Mouse (Mus musculus): ENCODE data around the gene Ankrd24.

- TF ChIP-seq POLR2A (IDR thresholded peaks at IDR 0.05; ENCODE audit: insufficient read depth, low read depth, low read length) (no peak), CTCF (IDR thresholded peaks at IDR 0.05; ENCODE audit: insufficient read depth, low read depth, low read length) (no peak)
Measured at GRCm38 (mm10) chr10:81644716-81645115, 16.4 kb downstream of the Ankrd24 start.
